Mouse (Mus musculus): Measurements from ENCODE around the gene Tspo2. TPM values are rescaled to one million over a fixed set of nuclear protein-coding genes. Genes with fewer than 3 reads are reported as not detected.

Tspo2 gene
- polyA plus RNA-seq, 1 experiment from 2014 or later, result 0.28 TPM

- ATAC-seq (replicated peaks; ENCODE audit: insufficient number of reproducible peaks, low FRiP score, low TSS enrichment, low read depth), result no peak
- H3K4me3 ChIP-seq (ENCODE audit: low read depth, low read length), result no peak overlapping the region
- H3K4me1 ChIP-seq (ENCODE audit: control insufficient read depth, insufficient read depth, low read length), result no peaks in the 10 kb centered on the region
- H3K9me3 ChIP-seq (replicated peaks; ENCODE audit: control insufficient read depth, low read length), result no peaks in the 10 kb centered on the region
- 78% methylated on average over 2 of the region's 2 CpGs for WGBS
- no peak overlapping the region for H3K4me2 ChIP-seq (ENCODE audit: low read depth, low read length)
- H3K36me3 ChIP-seq (replicated peaks; ENCODE audit: control insufficient read depth, insufficient read depth, low read depth, low read length), result no peaks in the 10 kb centered on the region
- no peak overlapping the region for H3K27ac ChIP-seq (replicated peaks; ENCODE audit: low read depth, low read length)
- no peak overlapping the region for H3K9ac ChIP-seq (replicated peaks; ENCODE audit: low read length)
- H3K27me3 ChIP-seq (ENCODE audit: control insufficient read depth, insufficient read depth, low read length), result no peaks in the 10 kb centered on the region
- DNase-seq (ENCODE audit: low spot score), result no peak
Measured at GRCm38 (mm10) chr17:48419571-48419970, 31.8 kb downstream of the Tspo2 start.

DNA sequence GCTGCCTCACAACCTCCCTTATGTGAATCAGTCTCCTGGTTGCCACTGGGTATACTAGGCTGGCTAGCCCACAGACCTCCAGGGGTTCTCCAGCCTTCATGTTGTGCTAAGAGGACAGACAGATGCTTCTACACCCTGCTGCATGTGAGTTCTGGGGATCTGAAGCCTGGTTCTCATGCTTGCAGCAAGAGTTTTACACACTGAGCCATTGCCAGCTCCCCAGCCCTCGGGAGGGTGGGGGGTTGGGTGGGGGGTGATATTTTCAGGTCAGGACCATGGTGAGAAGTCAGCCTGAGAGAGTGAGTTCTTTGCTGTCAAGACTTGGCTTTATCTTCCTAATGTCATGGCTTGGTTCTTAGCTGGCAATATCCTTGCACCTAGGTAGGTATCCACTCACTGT is 32.5 kb downstream of the Tspo2 start:
- no peaks in the 10 kb centered on the region for H3K36me3 ChIP-seq (replicated peaks; ENCODE audit: control insufficient read depth, insufficient read depth, low read depth, low read length)
- no peak overlapping the region for H3K9ac ChIP-seq (replicated peaks; ENCODE audit: low read length)
- no peaks in the 10 kb centered on the region for H3K4me1 ChIP-seq (ENCODE audit: control insufficient read depth, insufficient read depth, low read length)
- no peak for DNase-seq (ENCODE audit: low spot score)
- no peak overlapping the region for H3K27ac ChIP-seq (replicated peaks; ENCODE audit: low read depth, low read length)
- WGBS, result 84% methylated on average over 1 of the region's 1 CpGs
- no peaks in the 10 kb centered on the region for H3K27me3 ChIP-seq (ENCODE audit: control insufficient read depth, insufficient read depth, low read length)
- H3K4me2 ChIP-seq (ENCODE audit: low read depth, low read length), result no peak overlapping the region
- no peak for ATAC-seq (replicated peaks; ENCODE audit: insufficient number of reproducible peaks, low FRiP score, low TSS enrichment, low read depth)
- no peak overlapping the region for H3K4me3 ChIP-seq (ENCODE audit: low read depth, low read length)
- no peaks in the 10 kb centered on the region for H3K9me3 ChIP-seq (replicated peaks; ENCODE audit: control insufficient read depth, low read length)

DNA sequence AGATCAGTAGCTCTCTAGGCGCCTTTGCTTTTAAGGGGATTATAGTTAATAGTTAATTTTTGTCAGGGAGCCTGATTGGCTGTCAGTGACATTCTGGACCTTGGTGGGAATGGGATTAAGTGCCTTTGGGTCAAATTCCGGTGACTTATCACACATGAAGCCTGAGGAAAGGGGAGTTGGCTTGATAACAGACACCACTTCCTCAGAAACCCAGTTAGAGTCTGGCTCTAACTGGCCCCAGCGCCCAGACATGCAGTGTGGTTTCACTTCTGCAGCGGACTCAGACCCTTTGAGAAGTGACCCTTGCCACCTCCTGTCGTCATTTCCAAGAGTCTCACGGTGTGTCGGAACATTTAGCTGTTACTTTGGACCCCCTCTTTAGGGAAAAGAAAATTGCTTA is 33.1 kb downstream of the Tspo2 start:
- no peaks in the 10 kb centered on the region for H3K4me1 ChIP-seq (ENCODE audit: control insufficient read depth, insufficient read depth, low read length)
- H3K4me3 ChIP-seq (ENCODE audit: low read depth, low read length), result no peak overlapping the region
- H3K36me3 ChIP-seq (replicated peaks; ENCODE audit: control insufficient read depth, insufficient read depth, low read depth, low read length), result no peaks in the 10 kb centered on the region
- H3K4me2 ChIP-seq (ENCODE audit: low read depth, low read length), result no peak overlapping the region
- WGBS, result 76% methylated on average over 7 of the region's 7 CpGs
- DNase-seq (ENCODE audit: low spot score) (no peak), ATAC-seq (replicated peaks; ENCODE audit: insufficient number of reproducible peaks, low FRiP score, low TSS enrichment, low read depth) (no peak)
- H3K27me3 ChIP-seq (ENCODE audit: control insufficient read depth, insufficient read depth, low read length), result no peaks in the 10 kb centered on the region
- H3K9me3 ChIP-seq (replicated peaks; ENCODE audit: control insufficient read depth, low read length), result no peaks in the 10 kb centered on the region
- H3K27ac ChIP-seq (replicated peaks; ENCODE audit: low read depth, low read length), result no peak overlapping the region
- H3K9ac ChIP-seq (replicated peaks; ENCODE audit: low read length), result no peak overlapping the region

DNA sequence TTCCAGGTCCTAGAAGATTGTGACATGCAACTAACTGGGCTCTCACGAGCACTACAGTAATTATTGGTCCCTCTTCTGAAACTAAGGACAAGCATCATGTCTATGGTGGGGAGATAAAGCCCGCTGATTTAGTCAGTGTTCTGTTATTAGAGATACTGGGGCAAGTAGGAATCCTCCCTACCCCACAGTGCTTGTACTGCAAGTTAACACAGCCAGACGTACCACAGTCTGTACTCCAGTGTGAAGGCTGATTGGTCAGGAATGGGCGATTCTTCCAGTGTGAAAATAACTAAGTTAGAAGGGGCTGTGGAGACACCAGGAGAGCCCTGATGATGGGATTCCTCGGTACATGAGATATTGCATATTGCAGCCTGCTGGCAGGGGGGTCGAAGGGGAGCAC is 33.8 kb downstream of the Tspo2 start:
- no peaks in the 10 kb centered on the region for H3K4me1 ChIP-seq (ENCODE audit: control insufficient read depth, insufficient read depth, low read length)
- H3K4me3 ChIP-seq (ENCODE audit: low read depth, low read length), result no peak overlapping the region
- no peak for DNase-seq (ENCODE audit: low spot score)
- H3K27me3 ChIP-seq (ENCODE audit: control insufficient read depth, insufficient read depth, low read length), result no peaks in the 10 kb centered on the region
- WGBS, result 92% methylated on average over 6 of the region's 6 CpGs
- no peak overlapping the region for H3K4me2 ChIP-seq (ENCODE audit: low read depth, low read length)
- no peak for ATAC-seq (replicated peaks; ENCODE audit: insufficient number of reproducible peaks, low FRiP score, low TSS enrichment, low read depth)
- H3K27ac ChIP-seq (replicated peaks; ENCODE audit: low read depth, low read length), result no peak overlapping the region
- no peak overlapping the region for H3K9ac ChIP-seq (replicated peaks; ENCODE audit: low read length)
- H3K36me3 ChIP-seq (replicated peaks; ENCODE audit: control insufficient read depth, insufficient read depth, low read depth, low read length), result no peaks in the 10 kb centered on the region
- no peaks in the 10 kb centered on the region for H3K9me3 ChIP-seq (replicated peaks; ENCODE audit: control insufficient read depth, low read length)

DNA sequence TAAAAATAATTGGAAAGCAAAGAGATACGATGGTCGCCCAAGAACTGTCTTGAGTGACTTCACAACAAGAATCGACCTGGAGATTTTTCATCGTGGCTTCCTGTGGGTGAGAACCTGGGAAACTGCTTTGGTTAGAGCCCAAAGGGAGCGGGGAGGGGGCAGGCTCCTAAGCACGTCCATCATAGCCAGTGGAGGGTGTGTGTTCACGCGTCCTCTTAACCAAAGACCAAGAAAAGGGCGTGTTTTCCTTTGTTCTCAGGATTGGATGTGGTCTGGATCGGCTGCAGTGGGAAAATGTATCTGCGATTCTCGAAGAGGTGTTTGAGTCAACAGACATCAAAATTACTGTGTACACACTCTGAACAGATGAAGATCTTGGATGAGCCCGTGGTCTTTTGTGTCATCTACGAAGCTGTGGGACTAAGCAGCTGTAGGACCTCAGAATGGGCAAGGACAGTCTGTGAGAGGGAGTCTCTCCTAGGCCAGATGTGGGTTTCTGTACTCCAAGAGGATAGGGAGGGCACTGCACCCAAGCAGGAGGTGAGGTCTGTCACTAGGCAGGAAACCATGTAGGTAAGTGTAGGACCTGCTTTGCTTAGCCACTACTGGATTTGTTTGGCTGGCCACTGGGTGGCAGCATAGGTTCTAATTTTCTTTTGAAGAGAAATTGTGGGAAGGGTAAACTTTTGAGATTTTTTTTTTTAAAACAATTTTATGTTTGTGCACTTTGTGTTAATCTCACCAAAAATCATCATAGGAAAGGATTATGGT is 34.7 kb downstream of the Tspo2 start:
- Histone ChIP-seq H3K9me3 (replicated peaks; ENCODE audit: control insufficient read depth, low read length) (no peaks in the 10 kb centered on the region), H3K4me3 (ENCODE audit: low read depth, low read length) (no peak overlapping the region), H3K27me3 (ENCODE audit: control insufficient read depth, insufficient read depth, low read length) (no peaks in the 10 kb centered on the region), H3K4me1 (ENCODE audit: control insufficient read depth, insufficient read depth, low read length) (no peaks in the 10 kb centered on the region), H3K27ac (replicated peaks; ENCODE audit: low read depth, low read length) (no peak overlapping the region), H3K9ac (replicated peaks; ENCODE audit: low read length) (no peak overlapping the region), H3K36me3 (replicated peaks; ENCODE audit: control insufficient read depth, insufficient read depth, low read depth, low read length) (no peaks in the 10 kb centered on the region), H3K4me2 (ENCODE audit: low read depth, low read length) (no peak overlapping the region)
- DNase-seq (ENCODE audit: low spot score), result peak; percentile 80
- ATAC-seq (replicated peaks; ENCODE audit: insufficient number of reproducible peaks, low FRiP score, low TSS enrichment, low read depth), result 0 out of 2 replicates have a peak, but pooled peaks have one; percentile 48
- 87% methylated on average over 14 of the region's 14 CpGs for WGBS

- H3K36me3 ChIP-seq (replicated peaks; ENCODE audit: control insufficient read depth, insufficient read depth, low read depth, low read length), result no peaks in the 10 kb centered on the region
Measured at GRCm38 (mm10) chr17:48416011-48416410, 35.3 kb downstream of the Tspo2 start.

GRCm38 (mm10) chr17:48411241-48411640 is 40.1 kb downstream of the Tspo2 start:
- 62% methylated on average over 8 of the region's 8 CpGs for whole genome bisulfite sequencing
- Histone ChIP-seq H3K9ac (replicated peaks; ENCODE audit: low read length) (peak overlapping the region; percentile 67), H3K27ac (replicated peaks; ENCODE audit: low read depth, low read length) (peak overlapping the region; percentile 83), H3K4me1 (ENCODE audit: control insufficient read depth, insufficient read depth, low read length) (no peaks in the 10 kb centered on the region), H3K4me2 (ENCODE audit: low read depth, low read length) (peak overlapping the region; percentile 55), H3K36me3 (replicated peaks; ENCODE audit: control insufficient read depth, insufficient read depth, low read depth, low read length) (no peaks in the 10 kb centered on the region), H3K27me3 (ENCODE audit: control insufficient read depth, insufficient read depth, low read length) (no peaks in the 10 kb centered on the region), H3K4me3 (ENCODE audit: low read depth, low read length) (peak overlapping the region; percentile 36), H3K9me3 (replicated peaks; ENCODE audit: control insufficient read depth, low read length) (no peaks in the 10 kb centered on the region)
- no peak for ATAC-seq (replicated peaks; ENCODE audit: insufficient number of reproducible peaks, low FRiP score, low TSS enrichment, low read depth)
- no peak for DNase-seq (ENCODE audit: low spot score)

More at GRCm38 (mm10) chr17:48416011-48416410, 35.3 kb downstream of the Tspo2 start:
- DNase-seq (ENCODE audit: low spot score) (no peak), ATAC-seq (replicated peaks; ENCODE audit: insufficient number of reproducible peaks, low FRiP score, low TSS enrichment, low read depth) (no peak)
- Histone ChIP-seq H3K27ac (replicated peaks; ENCODE audit: low read depth, low read length) (no peak overlapping the region), H3K4me3 (ENCODE audit: low read depth, low read length) (no peak overlapping the region), H3K9me3 (replicated peaks; ENCODE audit: control insufficient read depth, low read length) (no peaks in the 10 kb centered on the region), H3K4me1 (ENCODE audit: control insufficient read depth, insufficient read depth, low read length) (no peaks in the 10 kb centered on the region), H3K27me3 (ENCODE audit: control insufficient read depth, insufficient read depth, low read length) (no peaks in the 10 kb centered on the region), H3K9ac (replicated peaks; ENCODE audit: low read length) (no peak overlapping the region), H3K4me2 (ENCODE audit: low read depth, low read length) (no peak overlapping the region)
- 84% methylated on average over 7 of the region's 7 CpGs for WGBS

DNA sequence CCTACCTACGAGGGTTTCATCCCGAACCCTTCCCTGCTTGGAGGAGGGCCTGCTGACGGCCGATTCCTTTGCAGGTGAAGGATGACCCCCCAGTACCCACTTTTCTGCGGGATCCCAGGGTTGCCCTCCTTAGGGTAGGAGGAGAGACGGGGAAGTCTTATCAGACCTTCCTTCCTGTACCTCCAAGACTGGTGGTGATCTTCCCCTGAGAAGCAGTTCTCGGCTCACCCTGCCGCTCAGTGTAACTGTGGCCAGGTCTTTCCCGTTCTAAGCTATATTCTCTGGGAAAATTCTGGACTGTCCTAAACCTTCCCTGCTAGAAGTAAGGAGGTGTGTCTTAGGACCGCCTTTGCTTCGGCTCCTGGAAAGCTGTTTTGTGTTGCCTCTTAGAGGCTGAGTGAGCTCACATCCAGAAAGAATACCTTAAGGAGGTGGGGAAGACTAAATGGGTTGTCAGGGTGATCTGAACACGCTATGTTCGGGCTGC is 41.0 kb downstream of the Tspo2 start:
- peak; percentile 4; the same call in 1 of the 2 replicates for ATAC-seq (replicated peaks; ENCODE audit: insufficient number of reproducible peaks, low FRiP score, low TSS enrichment, low read depth)

More for the DNA sequence above, 41.0 kb downstream of the Tspo2 start:
- no peaks in the 10 kb centered on the region for H3K36me3 ChIP-seq (replicated peaks; ENCODE audit: control insufficient read depth, insufficient read depth, low read depth, low read length)
- under 1% methylated on average over 13 of the region's 13 CpGs for WGBS
- no peaks in the 10 kb centered on the region for H3K9me3 ChIP-seq (replicated peaks; ENCODE audit: control insufficient read depth, low read length)
- no peaks in the 10 kb centered on the region for H3K27me3 ChIP-seq (ENCODE audit: control insufficient read depth, insufficient read depth, low read length)
- no peaks in the 10 kb centered on the region for H3K4me1 ChIP-seq (ENCODE audit: control insufficient read depth, insufficient read depth, low read length)
- H3K9ac ChIP-seq (replicated peaks; ENCODE audit: low read length), result peak overlapping the region; percentile 67
- H3K4me2 ChIP-seq (ENCODE audit: low read depth, low read length), result peak overlapping the region; percentile 55
- peak; percentile 54 for DNase-seq (ENCODE audit: low spot score)
- H3K27ac ChIP-seq (replicated peaks; ENCODE audit: low read depth, low read length), result peak overlapping the region; percentile 83
- peak overlapping the region; percentile 36 for H3K4me3 ChIP-seq (ENCODE audit: low read depth, low read length)

All from embryonic facial prominence, embryonic 11.5 days (tissue).